Mouse (Mus musculus) thymus, adult 18-20 months (tissue): ENCODE data around the gene Fancm.
"Not testable (repeated sequence)": the region's sequence is repeated elsewhere in the genome, so short reads cannot be mapped to it uniquely, and the experiment has no call there.

Experiments used
- DNase-seq, 2 experiments: peaks; one replicate each; pipeline ENCODE4 v3.0.0; 2022; ENCODE audit warnings: mixed read lengths in 2 of 2

The Fancm gene

DNA sequence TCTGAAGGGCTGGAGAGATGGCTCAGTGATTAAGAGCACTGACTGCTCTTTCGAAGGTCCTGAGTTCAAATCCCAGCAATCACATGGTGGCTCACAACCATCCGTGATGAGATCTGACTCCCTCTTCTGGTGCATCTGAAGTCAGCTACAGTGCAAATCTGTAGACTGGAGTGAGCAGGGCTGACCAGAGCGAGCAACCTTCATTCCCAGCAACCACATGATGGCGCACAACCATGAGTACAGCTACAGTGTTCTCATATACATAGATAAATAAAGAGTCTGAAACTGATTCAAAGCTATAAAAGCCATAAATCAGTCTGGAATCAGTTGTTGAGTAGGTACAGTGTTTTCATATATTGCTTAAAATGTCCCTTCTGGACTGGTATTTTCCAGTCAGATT, 60.7 kb downstream of the Fancm start:
- not testable (repeated sequence) for DNase-seq

DNA sequence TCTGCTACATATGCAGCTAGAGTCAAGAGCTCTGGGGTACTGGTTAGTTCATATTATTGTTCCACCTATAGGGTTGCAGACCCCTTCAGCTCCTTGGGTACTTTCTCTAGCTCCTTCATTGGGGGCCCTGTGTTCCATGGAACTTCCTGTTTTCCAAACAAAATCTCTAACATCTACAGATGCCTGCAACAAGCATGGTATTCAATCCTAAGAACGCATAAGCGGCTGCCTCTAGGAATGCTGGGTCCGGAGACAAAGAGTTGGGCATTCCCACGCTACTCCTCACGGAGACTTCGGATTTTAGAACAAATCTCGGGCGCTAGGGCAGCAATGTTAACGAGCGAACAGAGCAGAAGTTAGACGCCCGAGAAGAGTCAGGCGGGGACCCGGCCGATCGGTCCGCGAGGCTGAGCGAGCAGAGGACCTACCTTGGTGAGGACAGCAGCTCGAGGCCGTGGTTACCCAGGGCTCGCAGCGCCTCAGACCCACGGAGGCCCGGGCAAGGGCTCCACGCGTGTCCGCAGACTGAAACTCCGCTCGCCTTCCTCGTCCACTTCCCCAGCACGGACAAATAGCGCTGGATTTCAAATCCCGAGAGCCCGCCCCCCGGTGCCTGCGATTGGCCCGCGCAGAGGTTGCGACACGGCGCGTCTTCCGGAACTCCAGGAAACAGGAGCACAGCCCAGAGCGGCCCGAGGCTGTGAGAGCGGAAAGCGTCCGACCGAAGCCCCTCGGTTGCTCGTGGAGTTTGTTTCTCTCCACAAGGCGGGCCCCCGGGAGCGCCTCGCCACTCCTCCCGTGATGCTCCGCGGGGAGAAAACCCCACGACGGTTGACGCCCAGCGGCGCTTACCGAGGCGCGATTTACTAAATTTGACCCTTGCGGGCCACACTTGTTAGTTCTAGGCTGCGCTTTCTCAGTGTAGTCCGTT, 96.9 kb downstream of the Fancm start, which contains the start of gene Mis18bp1:
Gene Mis18bp1 (minus strand): TSS at position 584 of the 931 bp plus-strand sequence.
- DNase-seq: peak; percentile 96 to 97

DNA sequence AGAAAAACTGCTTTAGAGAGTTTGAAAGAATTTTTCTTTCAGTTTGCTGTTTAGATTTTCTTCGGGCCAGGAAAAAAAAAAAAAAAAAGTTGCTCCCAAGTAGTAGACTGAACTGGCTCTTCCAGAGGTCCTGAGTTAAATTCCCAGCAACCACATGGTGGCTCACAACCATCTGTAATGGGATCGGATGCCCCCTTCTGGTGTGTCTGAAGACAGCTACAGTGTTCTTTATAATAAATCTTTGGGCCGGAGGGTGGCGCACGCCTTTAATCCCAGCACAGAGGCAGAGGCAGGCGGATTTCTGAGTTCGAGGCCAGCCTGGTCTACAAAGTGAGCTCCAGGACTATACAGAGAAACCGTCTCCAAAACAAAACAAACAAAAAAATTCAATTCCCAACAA, 97.6 kb downstream of the Fancm start:
- DNase-seq: peak; percentile 32 to 67

DNA sequence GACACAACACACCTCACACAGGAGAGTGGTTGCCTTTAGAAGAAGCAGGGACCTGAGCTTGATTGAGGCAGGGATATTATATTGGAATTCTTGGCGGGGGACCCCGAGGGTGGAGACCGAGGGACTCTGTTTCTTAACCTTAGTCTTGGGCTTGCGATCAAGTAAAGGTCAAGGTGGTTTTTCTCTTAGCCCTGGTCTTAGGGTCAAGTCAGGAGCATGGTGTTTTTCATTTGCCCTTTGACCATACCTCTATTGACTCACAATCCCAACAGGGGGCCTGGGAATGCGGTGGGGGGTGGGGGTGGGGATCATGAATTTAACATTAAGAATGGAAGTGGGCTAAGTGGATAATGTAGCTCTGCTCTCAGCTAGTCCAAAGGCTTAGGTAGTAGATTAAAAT, 98.3 kb downstream of the Fancm start:
- no peak for DNase-seq
